Mouse (Mus musculus) lung, adult 18-20 months (tissue): ENCODE measurements around the gene Pax9.
A peak's percentile ranks its signal among the peaks of the same experiment; 100 is the strongest.

ENCODE experiments used
- DNase-seq, 2 experiments: peaks; one replicate each; pipeline ENCODE4 v3.0.0; 2022; ENCODE audit warnings: mixed read lengths in 2 of 2

Pax9 gene

DNA sequence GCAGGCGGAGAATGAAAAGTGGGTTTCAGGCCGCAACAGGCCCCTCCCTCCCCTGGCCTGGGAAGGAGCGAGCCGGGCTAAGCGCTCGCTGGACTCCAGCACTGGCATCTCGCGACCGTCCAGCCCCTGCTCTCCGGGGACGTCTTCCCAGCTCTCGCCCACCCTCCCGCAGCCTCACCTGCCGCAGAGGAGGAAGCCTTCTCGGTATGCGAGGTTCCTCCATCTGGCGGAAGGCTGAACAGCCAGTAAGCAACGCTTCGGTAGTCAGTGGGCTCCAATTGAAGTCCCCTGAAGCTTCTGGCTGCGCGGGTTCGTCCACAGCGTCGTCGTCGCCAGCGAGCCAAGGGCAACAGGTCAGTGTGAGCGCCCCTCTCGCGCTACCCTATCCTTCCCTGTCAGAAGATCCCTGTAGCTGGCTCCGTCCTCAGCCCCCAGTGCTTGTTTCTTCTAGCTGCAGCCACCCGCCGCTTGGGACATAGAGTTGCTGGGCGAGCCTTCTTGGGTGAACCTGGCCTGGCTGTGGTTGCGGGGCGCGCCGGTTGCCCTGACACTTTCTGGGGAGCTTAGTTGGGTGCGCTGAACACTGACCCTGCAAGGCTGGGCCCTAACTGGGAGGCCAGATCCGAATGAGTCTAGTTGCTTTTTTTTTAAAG, at the start of gene Pax9:
Pax9 (plus strand) TSS at position 341 of the 653 bp plus-strand sequence.
- DNase-seq: no peak

DNA sequence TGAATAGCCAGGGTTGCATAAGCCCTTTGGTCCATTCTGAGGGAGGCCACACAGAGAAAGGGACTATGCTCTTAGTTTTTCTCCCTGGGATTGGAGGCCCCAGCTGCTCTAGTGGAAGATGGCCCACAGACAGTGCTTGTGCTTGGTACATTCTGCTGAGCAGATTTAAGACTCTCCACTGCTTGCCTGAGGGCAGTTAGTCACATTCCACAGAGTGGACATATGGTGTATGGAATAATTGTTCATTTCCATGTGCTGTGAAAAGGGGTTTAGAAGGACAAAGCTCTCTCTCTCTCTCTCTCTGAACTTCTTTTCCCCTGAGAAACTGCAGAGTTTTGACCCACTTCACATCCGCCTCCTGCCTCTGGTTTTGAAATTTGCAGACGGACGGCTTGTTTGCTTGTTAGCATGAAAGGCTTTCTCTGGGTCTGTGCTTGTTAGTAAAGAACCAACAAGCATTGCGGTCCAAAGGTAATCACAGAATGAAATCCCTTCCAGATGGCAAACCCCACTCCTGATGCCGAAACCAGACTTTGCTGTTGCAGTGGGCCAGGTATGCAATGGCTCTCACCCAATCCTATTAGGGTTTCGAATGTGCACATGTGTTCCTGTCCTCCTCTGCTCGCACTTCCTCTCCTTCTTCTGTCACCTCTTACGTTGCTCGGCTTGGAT, 22.0 kb upstream of the Pax9 start:
- no peak for DNase-seq

DNA sequence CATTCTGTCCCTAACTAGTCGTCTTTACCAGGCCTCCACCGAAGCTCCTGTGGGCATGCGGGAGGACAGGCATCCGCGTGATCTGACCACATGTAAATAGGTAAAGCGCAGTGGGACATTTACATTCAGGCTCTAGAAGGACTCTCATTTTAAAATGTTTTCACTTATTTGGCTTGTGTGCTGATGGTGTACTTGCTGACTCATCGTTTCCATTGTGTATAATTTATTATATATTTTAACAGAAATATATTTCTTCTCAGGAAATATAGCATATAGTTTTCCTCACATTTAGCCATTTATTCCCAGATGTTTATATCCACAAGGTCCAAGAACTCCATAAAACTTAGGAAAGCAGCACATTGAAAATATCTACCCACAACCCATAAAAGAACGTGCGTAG, 20.8 kb upstream of the Pax9 start:
- DNase-seq: no peak

DNA sequence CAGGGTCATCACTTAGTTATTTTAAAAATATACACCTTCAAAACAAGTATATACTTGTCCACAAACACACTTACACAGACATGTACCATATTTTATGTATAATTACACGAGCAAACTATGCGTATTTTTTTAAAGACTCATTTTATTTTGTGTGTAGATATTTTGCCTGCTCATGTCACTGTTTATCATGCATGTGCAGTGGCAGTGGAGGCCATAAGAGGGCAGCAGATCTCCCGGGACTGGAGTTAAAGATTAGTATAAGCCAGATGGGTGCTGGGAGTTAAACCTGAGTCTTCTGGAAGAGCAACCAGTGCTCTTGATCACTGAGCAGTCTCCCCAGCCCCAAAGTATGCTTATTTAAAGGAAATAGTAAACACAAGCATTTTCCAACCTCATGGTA, 16.8 kb upstream of the Pax9 start:
- no peak for DNase-seq

DNA sequence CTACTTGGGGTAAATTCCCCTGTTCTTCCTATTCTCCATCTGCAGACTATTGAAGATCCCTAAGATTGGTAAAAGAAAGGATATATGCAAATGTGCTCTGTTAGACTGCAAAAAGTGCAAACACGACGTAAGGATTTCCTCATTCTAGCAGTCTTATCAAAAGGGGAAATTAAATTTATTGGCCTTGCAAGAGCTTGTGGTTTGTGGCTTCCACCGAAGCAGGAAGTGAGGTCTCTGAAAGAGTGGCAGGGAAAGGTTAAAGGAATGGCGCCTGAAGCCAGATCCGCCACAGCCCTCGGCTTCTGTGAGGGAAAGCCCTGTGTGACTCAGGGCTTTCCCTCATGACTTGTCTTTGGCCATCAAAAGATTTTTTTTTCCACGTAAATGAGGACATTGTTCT, 13.9 kb upstream of the Pax9 start:
- DNase-seq: no peak

DNA sequence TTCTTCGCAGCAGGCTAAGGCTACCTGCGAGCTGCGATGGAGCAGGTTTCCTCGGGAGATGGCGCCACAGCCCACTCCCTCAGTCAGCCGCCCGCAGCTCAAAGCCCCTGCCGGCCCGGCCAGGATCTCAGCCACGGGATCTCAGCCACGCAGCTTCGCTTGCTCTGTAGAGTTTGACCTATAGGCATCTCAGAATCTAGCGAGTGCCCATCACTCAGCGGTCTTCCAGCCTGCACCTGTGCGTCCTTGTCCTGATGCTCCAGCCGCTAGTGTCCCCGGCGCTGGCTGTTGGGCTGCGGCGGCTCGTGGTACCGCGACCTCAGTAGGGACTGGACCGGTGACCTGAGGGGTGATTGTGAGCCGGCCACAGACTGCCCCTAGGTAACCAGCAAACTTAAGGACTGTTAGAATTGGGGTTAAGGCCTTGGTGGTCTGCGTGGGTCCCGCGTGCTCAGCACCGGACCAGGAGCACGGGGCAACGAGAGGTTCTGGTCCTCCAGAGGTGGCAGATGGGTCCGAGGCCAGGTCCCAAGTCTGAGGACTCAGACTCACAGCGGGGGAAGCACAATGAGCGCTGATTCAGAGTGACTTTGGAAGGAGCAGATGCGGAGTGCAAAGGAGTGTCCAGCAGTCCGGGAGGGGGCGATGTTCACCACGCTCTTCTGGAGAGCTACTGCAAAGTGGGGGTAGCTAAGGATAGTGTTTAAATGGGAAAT, 10.3 kb upstream of the Pax9 start:
- DNase-seq: no peak

DNA sequence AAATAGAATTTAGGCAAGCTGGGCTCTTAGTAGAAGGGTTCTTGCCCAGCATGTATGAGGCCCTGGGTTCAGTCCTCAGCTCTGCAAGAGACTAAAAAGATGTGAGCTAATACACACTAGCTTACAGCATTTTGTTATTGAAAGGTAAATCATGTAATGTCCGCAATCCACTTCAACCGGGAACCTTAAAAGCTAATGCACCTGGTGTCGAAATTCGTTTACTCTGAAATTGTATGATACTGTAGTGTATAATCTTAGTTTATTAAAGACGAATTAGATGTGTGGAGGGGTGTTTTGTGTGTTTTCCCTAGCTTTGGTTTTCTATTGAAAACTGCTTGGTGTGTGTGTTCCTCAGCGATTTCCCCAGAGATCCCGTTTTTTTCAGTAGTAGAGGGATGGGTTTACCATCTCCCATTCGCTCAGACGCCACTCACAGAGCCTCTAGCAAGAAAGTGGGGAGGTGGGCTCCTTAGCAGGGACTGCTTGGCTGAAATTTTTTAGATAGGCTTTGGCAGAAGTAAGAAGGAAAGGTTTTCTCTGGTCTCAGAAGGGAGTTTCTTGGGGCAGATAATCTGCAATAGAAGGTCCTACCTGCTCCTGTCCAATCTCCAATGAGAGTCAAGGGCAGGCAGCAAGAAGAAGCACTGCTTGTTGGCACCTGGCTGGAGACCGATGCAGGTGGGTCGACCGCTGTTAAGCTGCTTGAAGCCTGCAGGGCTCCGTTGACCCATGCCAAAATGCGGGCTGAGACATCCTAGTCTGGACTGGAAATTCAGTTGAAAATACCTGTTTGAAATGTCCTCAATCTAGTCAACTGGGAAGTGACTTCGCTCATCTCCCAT, 3.7 kb upstream of the Pax9 start:
- DNase-seq: no peak

DNA sequence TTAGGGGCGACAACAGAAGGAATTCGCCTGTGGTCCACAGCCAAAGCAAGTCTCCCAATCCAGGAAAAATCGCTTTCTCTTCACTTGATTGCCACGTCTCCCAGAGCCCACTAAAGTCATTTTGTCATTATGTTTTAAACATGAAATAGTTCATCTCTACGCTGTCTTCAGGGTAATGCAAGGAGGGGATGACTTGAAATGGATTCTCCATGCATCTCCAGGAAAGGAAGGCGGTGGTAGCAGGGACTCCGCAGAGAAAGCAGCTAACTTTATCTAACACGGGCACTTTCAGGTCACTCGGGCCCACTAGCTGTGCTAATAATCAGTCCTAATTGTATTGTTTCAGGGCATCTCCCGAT, 3.1 kb upstream of the Pax9 start:
- no peak for DNase-seq

DNA sequence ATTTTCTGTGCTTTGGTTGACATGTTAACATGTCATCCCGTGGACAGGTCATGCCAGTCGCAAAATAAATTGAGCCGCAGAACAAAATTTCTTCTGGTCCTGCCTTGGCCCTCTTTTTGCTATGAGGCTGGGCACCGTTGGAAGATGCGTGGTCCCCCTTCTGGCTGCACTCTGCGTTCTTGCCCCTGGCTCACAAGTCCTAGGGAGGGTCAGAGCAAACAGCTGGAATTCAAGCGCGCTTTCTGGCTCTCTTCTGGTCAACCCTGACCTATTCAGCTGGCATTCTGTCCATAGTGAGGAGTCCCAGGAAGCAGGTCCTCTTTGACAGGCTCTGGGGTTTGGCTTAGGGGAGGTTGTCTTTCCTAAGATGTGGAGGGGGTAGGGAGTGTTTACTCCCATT, 2.6 kb upstream of the Pax9 start:
- DNase-seq: no peak

DNA sequence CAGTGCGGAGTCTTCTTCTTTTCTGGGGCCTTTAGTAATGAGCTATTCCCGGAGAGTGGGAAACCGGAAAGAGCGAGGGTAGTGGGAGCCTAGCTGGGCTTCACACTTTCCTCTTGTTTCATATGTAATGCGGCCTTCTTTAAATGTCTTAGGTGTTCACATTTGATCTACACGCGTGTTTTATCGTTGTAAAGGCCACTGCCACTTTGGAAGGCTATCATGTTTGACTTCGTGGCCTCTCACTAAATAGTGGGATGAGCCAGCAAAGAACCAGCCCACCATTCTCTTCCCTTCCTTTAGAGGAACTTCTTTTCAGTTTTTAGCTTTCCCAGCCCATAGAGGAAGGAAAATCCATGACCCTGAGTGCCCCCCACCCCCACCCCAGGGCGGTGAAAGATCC, 2.2 kb upstream of the Pax9 start:
- DNase-seq: no peak

DNA sequence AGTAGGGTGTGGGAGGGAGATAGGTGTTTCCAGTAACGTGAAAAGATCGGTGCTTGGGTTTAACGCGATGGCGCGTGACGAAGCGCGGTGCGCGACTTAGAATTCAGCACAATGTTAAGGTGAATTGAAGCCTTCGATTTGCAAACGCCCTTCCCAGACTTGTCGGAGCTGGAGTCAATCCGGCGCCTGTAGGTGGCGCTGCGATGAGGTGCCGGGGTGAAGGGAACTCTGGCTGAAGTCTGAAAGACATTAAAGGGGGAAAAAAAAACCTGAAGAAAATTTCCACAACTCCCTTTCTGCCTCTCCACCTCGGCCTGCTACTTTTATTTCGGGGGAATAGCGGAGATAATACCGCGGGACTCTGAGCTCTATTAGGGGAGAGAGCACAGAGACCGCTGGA, 1.8 kb upstream of the Pax9 start:
- peak in 1 of 2 experiments; percentile 30 for DNase-seq

DNA sequence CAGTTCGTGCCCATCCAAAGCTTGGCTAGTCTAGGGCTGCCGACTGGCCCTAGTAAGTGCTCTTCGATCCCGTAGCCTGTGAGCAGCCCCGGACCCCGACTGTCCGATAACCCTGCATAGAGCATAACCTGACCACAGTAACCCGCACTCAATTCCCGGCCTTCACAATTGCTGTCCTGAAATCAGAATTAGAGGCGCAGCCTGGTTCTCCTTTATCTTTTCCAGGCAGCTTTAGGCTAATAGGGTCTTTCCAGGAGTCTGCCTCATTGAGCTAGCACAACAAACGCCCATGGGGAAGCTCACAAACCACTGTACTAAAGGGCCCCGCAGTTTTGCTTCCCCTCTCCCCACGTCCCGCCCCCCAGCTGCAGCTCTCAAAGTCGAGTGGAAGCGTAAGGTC, 1.2 kb upstream of the Pax9 start:
- DNase-seq: no peak

DNA sequence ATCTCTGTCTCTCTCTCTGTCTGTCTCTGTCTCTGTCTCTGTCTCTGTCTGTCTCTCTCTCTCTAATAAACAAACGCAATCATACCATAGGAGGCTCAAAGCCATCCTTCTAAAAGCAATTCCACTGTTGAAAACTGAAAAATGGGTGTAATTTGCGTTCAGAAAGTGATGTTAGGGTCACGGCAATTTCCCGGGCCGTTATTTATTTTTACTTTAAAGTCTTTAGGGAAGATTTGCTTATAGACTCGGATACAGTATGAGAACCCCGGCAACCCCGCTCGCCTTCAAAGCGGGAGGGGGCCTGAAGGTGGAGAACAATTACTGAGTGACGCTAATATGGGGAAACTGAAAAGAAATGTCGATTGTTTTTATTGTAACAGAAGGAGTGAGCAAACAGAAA, 566 bp upstream of the Pax9 start:
- DNase-seq: no peak

DNA sequence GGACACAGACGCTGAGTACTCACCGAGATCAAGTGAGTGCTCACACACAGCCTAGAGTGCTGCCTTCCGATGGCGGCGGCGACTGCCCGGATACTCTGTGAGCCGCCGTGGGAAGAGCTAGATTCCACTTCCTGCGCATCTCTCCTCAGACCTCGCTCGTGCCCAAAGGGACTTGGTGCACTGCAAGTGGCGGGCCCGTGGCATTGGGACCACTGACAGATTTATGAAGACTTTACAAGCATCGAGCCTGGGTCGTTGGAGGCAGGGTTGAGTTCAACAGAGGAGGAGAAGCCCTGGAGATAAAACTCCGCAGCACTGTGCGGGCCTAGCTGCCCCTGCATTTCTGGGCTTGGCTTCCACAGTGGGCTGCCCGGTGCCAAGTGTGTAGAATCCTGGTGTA, 969 bp downstream of the Pax9 start:
- DNase-seq: no peak

DNA sequence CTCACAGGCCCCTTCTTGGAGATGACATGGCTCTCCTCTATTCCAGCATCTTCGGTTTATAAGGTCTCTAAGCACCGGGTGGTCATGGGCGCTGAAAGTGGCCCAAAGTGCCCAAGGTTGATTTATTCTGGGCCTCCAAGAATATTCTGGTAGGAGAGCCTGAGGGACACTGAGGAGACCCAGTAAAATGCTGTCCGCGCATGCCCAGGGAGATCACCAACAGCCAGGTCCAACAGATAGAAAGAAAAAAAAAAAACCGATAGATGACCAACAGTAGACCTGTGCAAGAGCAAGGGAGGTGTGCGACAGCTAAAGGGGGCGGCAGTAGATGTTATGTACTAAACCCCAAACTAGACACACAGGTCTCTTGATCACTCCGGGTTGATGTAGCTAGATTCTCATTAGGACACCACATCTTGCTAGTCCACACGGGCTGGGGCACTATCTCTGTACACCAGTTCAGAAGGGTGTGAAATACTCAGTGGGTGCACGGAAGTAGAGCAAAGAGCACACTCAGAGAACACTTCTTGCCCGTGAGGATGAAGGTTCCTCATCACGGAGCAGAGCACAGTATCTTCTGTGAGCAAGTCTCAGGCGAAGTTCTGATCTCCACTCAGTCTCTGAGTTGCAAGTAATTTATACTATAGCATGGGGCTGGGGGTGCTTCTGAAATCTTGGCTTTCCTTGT, 2.0 kb downstream of the Pax9 start:
- no peak for DNase-seq

DNA sequence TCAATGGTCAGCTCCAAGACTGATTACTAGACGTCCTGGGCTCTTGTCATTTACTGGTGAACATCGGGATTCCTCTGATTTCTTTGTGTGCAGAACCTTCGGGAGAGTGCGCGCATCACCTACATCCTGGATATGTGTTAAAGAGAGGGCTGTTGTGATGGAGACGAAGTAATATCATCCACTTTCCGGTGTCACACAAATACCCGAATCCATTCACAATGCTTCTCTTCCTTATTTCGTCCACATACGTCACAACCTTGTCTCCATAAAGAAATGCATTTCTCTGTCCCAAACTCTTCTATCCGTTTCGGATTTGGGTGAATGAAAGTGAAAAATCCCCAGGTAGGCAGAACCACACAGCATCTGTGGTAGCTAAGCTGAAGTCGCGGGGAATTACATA, 2.8 kb downstream of the Pax9 start:
- DNase-seq: no peak

DNA sequence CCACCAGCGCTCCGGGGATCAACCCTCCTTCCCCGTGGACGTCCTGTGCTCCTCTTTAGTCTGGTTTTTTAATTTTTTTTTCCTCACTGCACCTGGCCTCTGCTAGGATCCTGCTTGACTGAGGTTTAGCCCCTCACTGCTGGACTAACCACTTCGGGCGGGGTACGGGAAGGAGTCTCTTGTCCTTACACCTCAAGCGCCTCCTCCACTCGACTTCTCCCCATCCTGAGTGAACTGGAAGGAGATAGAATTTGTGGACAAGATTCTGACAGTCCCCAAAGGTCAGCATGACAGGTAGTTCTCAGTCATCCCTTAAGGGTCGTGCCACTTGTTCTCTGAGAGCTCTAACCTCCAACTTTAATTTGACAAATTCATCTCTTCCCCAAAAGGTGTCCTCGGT, 3.4 kb downstream of the Pax9 start:
- no peak for DNase-seq

DNA sequence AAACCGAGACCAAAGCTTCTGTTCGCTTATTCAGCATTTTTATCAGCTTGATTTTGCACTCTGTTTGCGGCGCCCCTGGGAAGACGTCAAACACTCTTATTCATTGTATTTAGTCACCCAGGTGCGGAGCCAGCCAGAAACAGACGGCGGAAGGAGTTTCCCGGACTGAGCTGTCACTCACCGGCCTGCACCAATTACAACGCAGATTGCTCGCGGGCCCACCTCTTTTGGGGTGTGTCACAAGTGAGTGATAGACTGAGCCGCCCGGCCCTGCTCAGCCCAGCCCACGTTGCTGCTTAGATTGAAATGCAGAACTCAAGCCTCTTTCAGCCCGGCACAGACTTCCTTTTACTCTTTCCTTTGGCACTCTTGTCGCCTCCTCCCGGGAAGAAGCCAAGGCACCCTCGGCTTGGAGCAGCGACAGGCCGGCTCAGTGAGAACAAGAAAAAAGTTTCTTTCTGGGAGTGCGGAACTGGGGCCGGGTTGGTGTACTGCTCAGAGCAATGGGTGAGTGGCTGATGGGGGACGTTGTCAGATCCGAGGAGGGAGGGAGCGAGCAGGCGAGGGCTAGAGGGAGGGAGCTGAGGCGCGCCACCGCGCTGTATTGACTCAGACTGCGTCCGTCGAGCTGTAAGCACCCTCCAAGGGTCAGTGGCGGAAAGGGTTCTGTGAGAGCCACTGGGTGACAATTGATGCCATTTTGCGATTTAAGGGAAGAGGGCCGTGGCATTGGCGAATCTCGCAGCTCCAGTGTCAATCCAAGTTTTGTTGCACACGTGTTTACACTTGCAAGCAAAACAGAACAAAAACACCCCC, 4.0 kb downstream of the Pax9 start:
- peak; percentile 82 to 86 for DNase-seq

DNA sequence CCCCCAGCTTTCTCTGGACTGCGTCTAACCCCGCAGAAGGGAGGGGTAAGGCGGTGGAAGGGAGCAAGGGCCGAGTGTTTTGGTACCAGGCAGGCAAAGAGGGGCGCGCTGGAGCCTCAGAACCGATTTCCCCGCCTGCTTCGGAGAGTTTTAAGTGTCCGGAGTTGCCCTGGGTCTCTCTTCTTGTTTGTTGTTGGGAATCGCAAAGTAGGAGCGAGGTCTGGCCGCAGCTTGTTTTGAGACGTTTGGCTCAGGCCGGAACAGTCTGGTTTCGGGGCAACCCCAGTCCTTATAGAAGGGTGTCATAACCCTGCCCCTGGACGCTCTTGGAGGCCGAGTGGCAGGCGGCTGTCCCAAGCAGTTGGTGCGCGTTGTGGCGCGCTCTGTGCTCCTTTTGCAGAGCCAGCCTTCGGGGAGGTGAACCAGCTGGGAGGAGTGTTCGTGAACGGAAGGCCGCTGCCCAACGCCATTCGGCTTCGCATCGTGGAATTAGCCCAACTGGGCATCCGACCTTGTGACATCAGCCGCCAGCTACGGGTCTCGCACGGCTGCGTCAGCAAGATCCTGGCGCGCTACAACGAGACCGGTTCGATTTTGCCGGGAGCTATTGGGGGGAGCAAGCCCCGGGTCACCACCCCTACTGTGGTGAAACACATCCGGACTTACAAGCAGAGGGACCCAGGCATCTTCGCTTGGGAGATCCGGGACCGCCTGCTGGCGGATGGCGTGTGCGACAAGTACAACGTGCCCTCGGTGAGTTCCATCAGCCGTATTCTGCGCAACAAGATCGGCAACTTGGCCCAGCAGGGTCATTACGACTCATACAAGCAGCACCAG, 4.8 kb downstream of the Pax9 start:
- no peak for DNase-seq

DNA sequence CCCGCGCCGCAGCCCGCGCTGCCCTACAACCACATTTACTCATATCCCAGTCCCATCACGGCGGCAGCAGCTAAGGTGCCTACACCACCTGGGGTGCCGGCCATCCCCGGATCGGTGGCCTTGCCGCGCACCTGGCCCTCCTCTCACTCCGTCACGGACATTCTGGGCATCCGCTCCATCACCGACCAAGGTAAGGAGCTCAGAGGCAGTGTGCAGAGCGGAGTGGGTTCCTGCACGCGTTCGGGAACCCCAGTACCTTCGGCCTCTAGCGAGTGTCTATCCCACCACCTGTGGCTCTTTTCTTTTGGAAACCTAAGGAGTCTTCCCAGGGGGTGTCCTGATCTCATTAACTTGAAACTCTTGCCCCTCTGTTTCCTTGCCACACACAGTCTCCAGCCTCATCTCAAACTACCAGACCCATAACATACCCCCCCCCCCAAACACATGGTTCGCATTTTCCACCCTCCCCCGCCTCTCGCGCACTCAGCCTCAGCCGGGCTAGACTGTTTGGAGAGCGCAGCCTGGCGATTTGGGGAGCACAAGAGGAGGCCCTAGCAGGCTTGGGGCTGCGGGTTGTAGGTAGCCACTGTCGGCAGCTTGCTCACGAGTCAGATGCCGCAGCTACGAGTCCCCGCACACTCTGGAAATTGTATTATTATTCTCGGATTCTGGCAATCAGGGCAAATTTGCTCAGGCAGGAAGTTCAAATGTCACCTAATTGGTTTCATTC, 5.6 kb downstream of the Pax9 start:
- DNase-seq: no peak
